9 mouse cellular contexts compared by ENCODE assay signal in the genomic region with DNA sequence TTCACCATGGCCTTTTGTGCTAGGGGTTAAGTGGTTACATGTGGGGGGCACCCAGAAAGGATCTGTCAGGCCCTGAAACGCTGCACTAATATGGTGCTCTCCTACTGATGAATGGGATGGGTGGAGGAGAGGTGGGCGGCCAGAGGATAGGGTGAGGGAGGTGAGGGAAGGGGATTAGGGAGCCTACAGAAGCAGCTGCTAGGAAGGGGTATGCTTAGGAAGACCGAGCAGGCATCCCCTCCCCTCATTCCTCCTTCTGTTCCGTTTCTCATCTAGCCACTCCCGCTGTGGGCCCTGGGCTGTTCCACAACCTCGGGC. TPM values are rescaled to one million over a fixed set of nuclear protein-coding genes. Genes with fewer than 3 reads are reported as not detected.
DNase-seq lines count a peak whose midpoint lies in the region; ATAC-seq and TF ChIP-seq lines count a peak whose summit lies in the region.
"Had no signal": no experiment of that assay in that cellular context is flagged by ENCODE, and none has a peak within 500 bp of the region (broad histone marks: within the 10 kb centered on the region; RNA-seq: fewer than 3 reads in every experiment).

No protein-coding gene starts in this region.

- no peaks in the 10 kb centered on the region for H3K36me3 ChIP-seq in heart, embryonic 11.5 days (ENCODE audit: control insufficient read depth, insufficient read depth, low read length)
- H3K36me3 ChIP-seq in E14TG2a.4 (ENCODE audit: insufficient read depth, low read length), result no peaks in the 10 kb centered on the region
- no peaks in the 10 kb centered on the region for H3K36me3 ChIP-seq in hindbrain, embryonic 10.5 days
- no peaks in the 10 kb centered on the region for H3K36me3 ChIP-seq in midbrain, embryonic 10.5 days

- H3K9ac ChIP-seq in heart, embryonic 11.5 days (ENCODE audit: low read depth, low read length), result 0 out of 2 replicates have a peak overlapping the region, but pooled peaks have one; percentile 34

- no peak for ATAC-seq in heart, embryonic 11.5 days (replicated peaks; ENCODE audit: insufficient number of reproducible peaks, low FRiP score, low TSS enrichment)
- no peak for ATAC-seq in megakaryocyte-erythroid progenitor cell, adult 5-6 weeks (replicated peaks; ENCODE audit: low FRiP score, low TSS enrichment, poor library complexity, severe bottlenecking)

- no peak overlapping the region for H3K27ac ChIP-seq in heart, embryonic 11.5 days (ENCODE audit: low read depth, low read length)
- peak overlapping the region; percentile 31 for H3K27ac ChIP-seq in hindbrain, embryonic 10.5 days
- peak overlapping the region; percentile 23 for H3K27ac ChIP-seq in midbrain, embryonic 10.5 days (replicated peaks)

- peaks cover 4% of the 10 kb centered on the region; the same call in 1 of the 2 replicates for H3K4me1 ChIP-seq in heart, embryonic 11.5 days (ENCODE audit: control insufficient read depth, insufficient read depth, low read length)
- H3K4me1 ChIP-seq in E14TG2a.4 (replicated peaks; ENCODE audit: low read depth, low read length), result peaks cover 12% of the 10 kb centered on the region
- H3K4me1 ChIP-seq in hindbrain, embryonic 10.5 days (replicated peaks), result peaks cover 14% of the 10 kb centered on the region
- peaks cover 32% of the 10 kb centered on the region for H3K4me1 ChIP-seq in midbrain, embryonic 10.5 days

- 15% methylated on average over 6 of the region's 6 CpGs for WGBS in heart, embryonic 11.5 days (ENCODE audit: insufficient replicate concordance)
- 5% methylated on average over 6 of the region's 6 CpGs for WGBS in hindbrain, embryonic 10.5 days
- WGBS in midbrain, embryonic 10.5 days, result 1% methylated on average over 6 of the region's 6 CpGs

- TF ChIP-seq CTCF in E14TG2a.4 (conservative IDR thresholded peaks at IDR 0.05; ENCODE audit: low read length), result no peak

- H3K9me3 ChIP-seq in heart, embryonic 11.5 days (replicated peaks; ENCODE audit: control insufficient read depth, low read length), result no peaks in the 10 kb centered on the region
- H3K9me3 ChIP-seq in E14TG2a.4 (ENCODE audit: low read length), result no peaks in the 10 kb centered on the region
- H3K9me3 ChIP-seq in hindbrain, embryonic 10.5 days, result no peaks in the 10 kb centered on the region
- no peaks in the 10 kb centered on the region for H3K9me3 ChIP-seq in midbrain, embryonic 10.5 days (replicated peaks)

- H3K27me3 ChIP-seq in heart, embryonic 11.5 days (ENCODE audit: control insufficient read depth, insufficient read depth, low read length), result no peaks in the 10 kb centered on the region
- peaks cover 7% of the 10 kb centered on the region for H3K27me3 ChIP-seq in E14TG2a.4 (ENCODE audit: insufficient read depth, low read length)
- peaks cover 91% of the 10 kb centered on the region for H3K27me3 ChIP-seq in hindbrain, embryonic 10.5 days (ENCODE audit: insufficient read depth, poor library complexity, severe bottlenecking)
- H3K27me3 ChIP-seq in midbrain, embryonic 10.5 days (ENCODE audit: low read depth, poor library complexity, severe bottlenecking), result peaks cover 100% of the 10 kb centered on the region

- H3K4me2 ChIP-seq in heart, embryonic 11.5 days, result peak overlapping the region; percentile 52

- no peak overlapping the region for H3K4me3 ChIP-seq in heart, embryonic 11.5 days (ENCODE audit: low read depth, low read length)
- H3K4me3 ChIP-seq in E14TG2a.4 (replicated peaks; ENCODE audit: low read length), result peak overlapping the region; percentile 53
- peak overlapping the region; percentile 27 for H3K4me3 ChIP-seq in hindbrain, embryonic 10.5 days
- peak overlapping the region; percentile 27 for H3K4me3 ChIP-seq in midbrain, embryonic 10.5 days
- H3K4me3 ChIP-seq: erythroblast, embryonic 14.5 days had no signal

- DNase-seq in heart, adult 18-20 months, result no peak
- DNase-seq in hindbrain, embryonic 10.5 days (ENCODE audit: low spot score), result no peak
- peak; percentile 85 for DNase-seq in midbrain, embryonic 10.5 days (ENCODE audit: low spot score)
- no peak for DNase-seq in urinary bladder, postnatal 10 days (ENCODE audit: low spot score)
- no peak for DNase-seq in cerebellum, adult 9-11 months

RNA-seq across cellular contexts. Expression of a gene that starts 7.2 kb away (rescaled TPM):
- 1.6 and 1.9 TPM in 2 replicates for polyA plus RNA-seq in heart, embryonic 11.5 days (2014; fragmentation: Nextera tagmentation; extraction: Ambion mirVana)
- total RNA-seq in heart, adult 18-20 months (2021), result 10 to 100 TPM; 13.8 to 13.9 TPM
- polyA plus RNA-seq in hindbrain, embryonic 10.5 days (2016; fragmentation: Nextera tagmentation; extraction: Ambion mirVana), result 2.3 and 2.4 TPM in 2 replicates
- 1.0 and 1.4 TPM in 2 replicates for polyA plus RNA-seq in midbrain, embryonic 10.5 days (2016; fragmentation: Nextera tagmentation; extraction: Ambion mirVana)
- total RNA-seq in megakaryocyte-erythroid progenitor cell, adult 5-6 weeks (2014; fragmentation: Nextera tagmentation), result 0.37 TPM in 1 of 2 replicates, not detected in the other
- total RNA-seq in megakaryocyte-erythroid progenitor cell, adult 5-6 weeks (2017), result 0.53 TPM in 1 of 2 replicates, not detected in the other
- polyA plus RNA-seq: erythroblast, embryonic 14.5 days had no signal

RNA-seq across cellular contexts. Expression of a gene that starts 45.7 kb away (rescaled TPM):
- 23.1 and 36.3 TPM in 2 replicates for polyA plus RNA-seq in heart, embryonic 11.5 days (2014; fragmentation: Nextera tagmentation; extraction: Ambion mirVana)
- total RNA-seq in heart, adult 18-20 months (2021), result under 1 TPM; 0.20 to 0.41 TPM
- 41.8 and 58.7 TPM in 2 replicates for polyA plus RNA-seq in hindbrain, embryonic 10.5 days (2016; fragmentation: Nextera tagmentation; extraction: Ambion mirVana)
- polyA plus RNA-seq in midbrain, embryonic 10.5 days (2016; fragmentation: Nextera tagmentation; extraction: Ambion mirVana), result 55.3 and 55.8 TPM in 2 replicates
- total RNA-seq in megakaryocyte-erythroid progenitor cell, adult 5-6 weeks (2014; fragmentation: Nextera tagmentation), result 48.9 and 73.1 TPM in 2 replicates
- 92.8 and 119 TPM in 2 replicates for total RNA-seq in megakaryocyte-erythroid progenitor cell, adult 5-6 weeks (2017)
